Mouse (Mus musculus) ZHBTc4 (cell line): Measurements from ENCODE around the gene Csnk2a1.
"Not testable (repeated sequence)": the region's sequence is repeated elsewhere in the genome, so short reads cannot be mapped to it uniquely, and the experiment has no call there.

Source experiments
- DNase-seq: peaks from one replicate; pipeline ENCODE4 v3.0.0-alpha.2; 2011; ENCODE audit warnings: low read depth, low spot score

The Csnk2a1 gene

DNA sequence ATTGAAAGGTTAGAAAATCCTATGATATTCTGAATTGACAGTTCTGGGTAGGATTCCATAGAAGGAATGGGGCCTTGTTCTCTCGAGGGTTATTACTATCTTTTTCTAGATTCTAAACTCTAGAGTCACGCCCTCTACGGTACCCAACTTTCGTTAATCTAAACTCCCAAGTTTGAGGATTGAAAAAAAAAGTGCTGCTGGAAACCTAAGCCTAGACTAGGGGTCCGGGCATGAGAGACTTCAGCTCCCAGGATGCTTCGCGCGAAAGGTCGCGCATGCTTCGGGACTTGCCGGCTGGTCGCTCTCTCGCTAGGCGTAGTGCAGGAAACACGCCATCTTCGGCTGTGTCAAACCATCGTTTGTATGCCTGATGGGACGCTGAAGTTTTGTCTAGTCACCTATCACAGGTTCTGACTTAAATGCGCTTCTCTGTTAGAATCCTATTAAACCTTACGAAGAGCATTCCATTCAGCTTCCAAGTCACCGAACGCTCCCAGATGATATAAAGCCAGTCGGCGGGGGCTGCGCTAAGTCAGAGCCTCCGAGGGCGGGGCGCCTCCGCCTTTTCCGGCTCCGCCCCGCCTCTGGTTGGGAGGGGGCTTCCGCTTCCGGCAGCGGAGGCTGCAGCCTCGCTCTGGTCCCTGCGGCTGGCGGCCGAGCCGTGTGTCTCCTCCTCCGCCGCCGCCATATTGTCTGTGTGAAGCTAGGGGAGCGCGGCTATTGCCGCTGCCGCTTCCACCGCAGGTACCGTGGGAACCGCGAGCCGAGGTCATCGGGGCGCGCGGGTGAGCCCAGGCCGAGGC lies at the start of gene Csnk2a1:
TSS of gene Csnk2a1 (plus strand) at position 592 of the 803 bp plus-strand sequence.
- DNase-seq, result peak; percentile 95

DNA sequence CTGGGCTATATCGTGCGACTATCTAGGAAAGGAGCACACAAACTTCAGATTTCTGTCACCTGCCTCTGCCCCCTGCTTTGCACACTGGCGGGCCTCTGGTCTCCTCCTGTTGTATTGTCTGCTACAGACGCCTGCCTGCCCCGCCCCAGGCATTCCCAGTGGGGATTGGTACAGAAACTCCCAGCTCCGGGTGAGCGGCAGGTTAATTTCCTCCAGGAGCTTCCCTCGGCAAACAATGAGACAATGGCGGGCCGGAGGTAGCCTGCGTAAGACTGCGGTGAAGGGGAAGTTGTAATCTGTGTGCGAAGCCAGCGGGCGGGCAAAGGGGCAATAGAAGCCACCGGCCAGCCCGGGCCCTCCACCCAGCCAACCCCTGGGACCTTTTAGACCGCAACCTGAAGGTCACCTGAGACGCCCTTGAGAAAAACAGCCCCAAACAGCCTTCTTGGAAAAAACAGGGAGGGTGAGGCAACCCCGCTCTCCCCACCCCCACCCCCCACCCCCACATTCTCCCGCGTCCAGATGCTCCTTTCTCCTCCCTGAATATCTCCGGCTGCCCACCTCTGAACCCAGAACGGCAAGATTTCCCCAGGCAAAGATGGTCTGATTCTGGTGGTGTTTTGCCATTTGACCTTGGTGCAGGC lies 49.4 kb upstream of the Csnk2a1 start:
- DNase-seq, result peak; percentile 98

DNA sequence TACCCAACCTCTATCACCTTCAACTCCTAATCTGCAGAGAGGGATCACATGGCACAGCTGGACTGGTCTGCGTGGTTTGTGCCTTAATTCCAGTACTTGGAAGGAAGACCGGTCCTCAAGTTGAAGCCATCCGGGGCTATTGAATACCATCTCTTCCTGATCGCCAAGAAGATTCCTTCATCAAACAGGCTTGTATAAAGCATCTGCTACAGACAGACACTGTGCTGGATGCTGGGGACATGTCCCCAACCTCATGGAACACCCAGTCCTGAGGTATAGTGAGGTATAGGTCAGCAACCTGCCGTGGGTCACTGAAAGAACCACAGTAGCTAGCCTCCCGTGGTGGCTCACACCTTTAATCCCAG lies 48.9 kb upstream of the Csnk2a1 start:
- no peak for DNase-seq

- peak; percentile 24 for DNase-seq
These were observed 48.3 kb upstream of the Csnk2a1 start for GRCm38 (mm10) chr2:152178345-152178744.

DNA sequence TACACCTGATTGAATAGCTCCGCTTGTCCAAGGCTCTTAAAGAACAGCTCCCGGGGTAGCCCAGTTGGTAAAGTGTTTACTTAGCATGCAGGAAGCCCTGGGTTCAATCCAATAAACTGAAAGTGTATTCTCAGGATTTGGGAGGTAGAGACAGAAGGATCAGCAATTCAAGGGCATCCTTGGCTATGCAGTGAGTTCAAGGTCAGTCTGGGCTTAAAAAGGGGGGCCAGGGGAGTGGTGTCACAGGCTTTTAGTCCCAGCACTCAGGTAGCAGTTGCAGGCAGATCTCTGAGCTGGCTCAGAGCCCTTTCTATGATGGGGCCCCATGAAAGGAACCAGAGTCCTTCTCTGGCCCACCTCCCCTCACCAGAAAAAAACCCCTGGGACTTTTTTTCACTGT lies 47.3 kb upstream of the Csnk2a1 start:
- peak; percentile 28 for DNase-seq

- DNase-seq, result peak; percentile 90
These were observed 46.3 kb upstream of the Csnk2a1 start for GRCm38 (mm10) chr2:152180323-152180722.

GRCm38 (mm10) chr2:152187132-152187531 lies 39.5 kb upstream of the Csnk2a1 start:
- DNase-seq, result no peak

DNA sequence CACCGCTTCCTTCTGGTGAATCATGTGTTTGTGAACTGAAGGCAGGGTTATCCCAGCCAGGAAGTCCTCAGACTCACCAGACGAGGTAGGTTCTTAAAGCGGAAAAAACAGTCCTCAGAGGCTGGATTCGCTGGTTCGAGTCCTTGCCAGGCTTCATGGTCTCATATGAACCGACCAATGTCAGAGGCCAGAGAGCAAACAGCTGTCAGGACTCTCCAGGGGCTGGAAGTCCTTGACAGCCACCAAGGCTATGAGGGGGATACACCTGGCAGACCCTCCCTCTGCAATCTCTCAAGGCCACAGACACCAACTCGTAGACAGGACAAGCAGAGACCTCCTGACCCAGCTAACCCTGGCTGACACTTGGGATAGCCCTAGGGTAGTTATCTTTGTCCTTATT lies 37.4 kb upstream of the Csnk2a1 start:
- DNase-seq, result peak; percentile 29

- DNase-seq, result peak; percentile 31
These were observed 37.0 kb upstream of the Csnk2a1 start for GRCm38 (mm10) chr2:152189640-152190039.

- DNase-seq, result no peak
These were observed 36.5 kb upstream of the Csnk2a1 start for GRCm38 (mm10) chr2:152190161-152190560.

- DNase-seq, result peak; percentile 52
These were observed 33.9 kb upstream of the Csnk2a1 start for GRCm38 (mm10) chr2:152192591-152193345.

DNA sequence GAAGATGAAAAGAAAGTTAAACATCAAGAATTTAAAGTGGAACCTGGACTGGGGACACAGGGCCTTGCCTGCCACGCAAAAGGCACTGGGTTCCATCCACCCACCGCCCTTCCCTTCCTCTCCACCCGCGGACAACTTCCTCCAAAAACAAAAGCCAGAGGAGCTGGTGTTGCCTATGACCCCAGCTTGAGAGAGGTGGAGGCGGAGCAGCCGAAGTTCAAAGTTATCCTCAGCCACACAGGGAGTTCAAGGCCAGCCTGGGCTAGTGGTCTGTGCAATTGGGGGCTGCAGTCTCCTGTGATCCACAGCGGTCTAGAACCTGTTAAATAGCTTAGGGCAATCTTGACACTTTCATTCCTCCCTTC lies 33.3 kb upstream of the Csnk2a1 start:
- peak; percentile 34 for DNase-seq

- no peak for DNase-seq
These were observed 32.1 kb upstream of the Csnk2a1 start for GRCm38 (mm10) chr2:152194586-152194985.

DNA sequence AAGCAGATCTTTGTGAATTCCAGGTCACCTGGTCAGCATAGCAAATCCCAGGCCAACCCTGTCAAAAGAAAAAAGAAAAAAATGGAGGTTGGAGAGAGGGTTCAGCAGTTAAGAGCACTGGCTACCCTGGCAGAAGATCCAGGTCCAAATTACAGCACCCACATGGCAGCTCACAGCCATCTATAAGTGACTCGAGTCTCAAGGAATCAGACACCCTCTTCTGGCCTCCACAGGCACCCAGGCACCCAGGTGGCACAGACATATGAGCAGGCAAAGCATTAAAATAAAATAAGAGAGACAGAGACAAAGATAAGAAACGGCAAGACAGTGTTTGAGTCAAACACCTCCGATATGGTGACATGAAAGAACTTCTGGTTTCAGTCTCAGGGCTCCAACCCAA lies 29.7 kb upstream of the Csnk2a1 start:
- no peak for DNase-seq

- peak; percentile 92 for DNase-seq
These were observed 29.3 kb upstream of the Csnk2a1 start for GRCm38 (mm10) chr2:152197301-152197712.

DNA sequence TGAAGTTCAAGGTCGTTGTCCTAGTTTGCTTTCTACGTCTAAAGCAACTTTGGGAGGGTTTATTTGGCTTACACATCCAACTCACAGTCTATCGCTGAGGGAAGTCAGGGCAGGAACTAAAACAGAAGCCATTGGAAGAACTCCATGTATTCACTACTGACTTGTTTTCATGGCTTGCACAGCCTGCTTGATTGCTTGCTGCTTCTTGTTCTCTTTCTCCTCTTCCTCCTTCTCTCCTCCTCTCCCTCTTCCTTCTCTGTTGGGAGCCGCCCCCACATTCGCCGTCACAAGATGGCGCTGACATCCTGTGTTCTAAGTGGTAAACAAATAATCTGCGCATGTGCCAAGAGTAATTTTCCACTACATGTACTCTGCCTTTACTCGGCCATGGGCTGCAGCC lies 20.5 kb upstream of the Csnk2a1 start:
- DNase-seq, result not testable (repeated sequence)

- DNase-seq, result no peak
These were observed 14.8 kb upstream of the Csnk2a1 start for GRCm38 (mm10) chr2:152211871-152212270.

DNA sequence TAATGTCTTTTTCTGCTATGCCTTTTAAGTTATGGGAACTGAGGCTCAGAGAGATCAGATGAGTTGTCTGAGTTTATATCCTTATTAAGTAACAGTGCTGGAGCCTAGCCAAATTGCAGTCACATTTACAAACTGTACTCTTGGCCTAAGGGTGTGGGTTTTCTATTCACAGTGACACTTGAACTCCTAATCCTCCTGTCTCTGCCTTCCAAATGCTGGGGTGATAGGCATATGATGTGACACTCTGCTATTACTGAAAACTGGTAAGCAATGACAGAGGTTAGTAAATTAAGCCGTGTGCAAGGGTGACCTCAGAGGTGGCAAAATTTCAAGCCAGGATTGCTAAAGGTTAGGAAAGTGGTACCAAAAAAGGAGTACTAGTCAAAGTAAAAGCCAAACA lies 9.7 kb upstream of the Csnk2a1 start:
- DNase-seq, result no peak

GRCm38 (mm10) chr2:152223521-152224300 lies 2.9 kb upstream of the Csnk2a1 start:
- DNase-seq, result peak; percentile 80

DNA sequence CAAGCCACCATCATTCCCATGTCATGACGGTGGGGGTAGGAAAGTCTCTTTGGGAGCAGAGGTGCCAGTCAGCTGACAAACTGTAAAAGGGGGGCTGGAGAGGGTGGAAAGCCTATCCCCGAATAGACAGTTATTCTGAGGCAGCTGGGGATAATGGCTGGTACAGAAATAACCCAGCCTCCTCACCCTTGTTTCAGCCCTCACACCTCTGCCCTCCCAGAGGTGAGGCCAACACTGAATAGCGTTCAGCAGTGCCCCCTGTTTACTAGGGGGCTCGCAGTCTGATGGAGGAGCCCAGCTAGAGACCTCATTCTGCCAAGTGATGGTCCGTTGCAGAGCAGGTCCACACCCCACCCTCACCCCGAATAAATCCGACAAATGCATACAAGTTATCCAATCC lies 1.1 kb upstream of the Csnk2a1 start:
- no peak for DNase-seq

DNA sequence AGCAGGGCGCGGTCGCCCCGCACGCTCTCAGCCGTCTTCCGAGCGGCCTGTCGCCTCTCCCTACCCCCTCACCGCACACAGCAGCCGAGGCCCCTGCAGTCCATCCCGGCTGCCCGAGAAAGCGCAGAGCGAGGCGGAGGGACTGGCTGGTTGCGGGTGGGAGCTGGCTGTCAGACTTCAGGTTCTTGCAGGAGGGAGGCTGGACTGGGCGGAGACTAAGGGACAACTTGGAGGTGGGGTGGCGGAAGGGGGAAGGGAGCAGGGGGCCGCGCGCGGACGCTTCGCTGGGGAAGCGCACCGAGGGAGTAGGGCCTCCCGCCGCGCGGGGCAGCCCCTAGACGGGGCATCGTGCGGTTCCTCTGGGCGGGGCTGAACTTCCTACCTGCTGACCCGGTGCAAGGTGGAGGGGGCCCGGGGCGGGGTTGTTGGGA lies 427 bp downstream of the Csnk2a1 start:
- peak; percentile 85 for DNase-seq

DNA sequence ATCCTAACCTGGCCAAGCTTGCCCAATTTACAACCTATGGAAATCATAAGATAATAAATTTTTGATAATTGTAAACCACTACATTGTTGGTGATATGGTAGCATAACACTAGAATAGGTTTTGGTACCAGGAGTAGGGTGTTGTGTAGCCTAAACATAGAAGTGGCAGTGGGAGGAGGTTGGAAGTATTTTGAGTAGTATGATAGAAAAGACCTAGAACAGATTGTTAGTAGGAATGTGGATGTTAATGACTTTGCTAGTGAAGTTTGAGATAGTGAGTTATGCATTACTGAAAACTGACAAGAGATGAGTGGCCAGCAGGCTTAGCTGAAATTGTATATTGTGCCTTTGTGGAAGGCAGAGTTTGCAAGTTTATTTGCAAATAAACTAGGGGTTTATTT lies 3.4 kb downstream of the Csnk2a1 start:
- no peak for DNase-seq
